Mouse (Mus musculus) hindbrain, embryonic 16.5 days (tissue): ENCODE results near the gene Vasn. TPM values are rescaled to one million over a fixed set of nuclear protein-coding genes. Genes with fewer than 3 reads are reported as not detected.

Source experiments
- ATAC-seq: fragments of 200-750 bp; cut with Nextera tagmentation; 2 replicates; pipeline ENCODE4 v1.8.0; 2017; ENCODE audit warnings: moderate TSS enrichment, moderate library complexity
- H3K27ac ChIP-seq: fragments of 300-500 bp; sonication (generic); 2 replicates; pipeline ENCODE4 v1.5.1; 2014; ENCODE audit warnings: low read depth, mild to moderate bottlenecking, control low read depth, low read length, moderate library complexity
- H3K27me3 ChIP-seq: fragments of 300-500 bp; sonication (generic); replicated peaks from 2 replicates; pipeline ENCODE4 v1.6.1; 2014; ENCODE audit warnings: low read length; ENCODE audit not compliant: control insufficient read depth, insufficient read depth
- H3K36me3 ChIP-seq: fragments of 300-500 bp; sonication (generic); 2 replicates; pipeline ENCODE4 v1.6.1; 2014; ENCODE audit warnings: mild to moderate bottlenecking, low read length, moderate library complexity, mixed read lengths; ENCODE audit not compliant: control insufficient read depth, insufficient read depth
- H3K4me1 ChIP-seq: fragments of 300-500 bp; sonication (generic); 2 replicates; pipeline ENCODE4 v1.6.1; 2014; ENCODE audit warnings: low read depth, low read length; ENCODE audit not compliant: control insufficient read depth, insufficient read depth
- H3K4me2 ChIP-seq: fragments of 300-500 bp; sonication (generic); 2 replicates; pipeline ENCODE4 v1.6.1; 2014; ENCODE audit warnings: mild to moderate bottlenecking, low read length, control low read depth, moderate library complexity
- H3K4me3 ChIP-seq: fragments of 300-500 bp; sonication (generic); 2 replicates; pipeline ENCODE4 v1.5.1; 2014; ENCODE audit warnings: mild to moderate bottlenecking, low read length, control low read depth, moderate library complexity
- H3K9ac ChIP-seq: fragments of 300-500 bp; sonication (generic); 2 replicates; pipeline ENCODE4 v1.6.1; 2014; ENCODE audit warnings: low read depth, mild to moderate bottlenecking, control low read depth, low read length, moderate library complexity
- H3K9me3 ChIP-seq: fragments of 300-500 bp; sonication (generic); 2 replicates; pipeline ENCODE4 v1.6.1; 2014; ENCODE audit warnings: mild to moderate bottlenecking, low read length, moderate library complexity; ENCODE audit not compliant: control insufficient read depth
- WGBS: fragments of 180-500 bp; shearing (Covaris S2); extraction: QIAGEN DNeasy Blood & Tissue Kit; methylation state at CpG from one replicate; pipeline ENCODE4 v1.1.7; 2014; 5-methylcytosine and 5-hydroxymethylcytosine counted together
- polyA plus RNA-seq: library from polyadenylated mRNA; unstranded; fragments of >200 nt; fragmentation: Nextera tagmentation; extraction: Ambion mirVana; gene quantifications from 2 replicates; pipeline ENCODE4 v1.2.1, GENCODE M21; 2015

Vasn gene
- polyA plus RNA-seq, 1 experiment from 2014 or later: 6.0 TPM

- no peaks in the 10 kb centered on the region for H3K9me3 ChIP-seq
- no peak for ATAC-seq
- peaks cover 20% of the 10 kb centered on the region for H3K36me3 ChIP-seq
- no peak overlapping the region for H3K4me2 ChIP-seq
- H3K4me3 ChIP-seq: no peak overlapping the region
- H3K27me3 ChIP-seq: no peaks in the 10 kb centered on the region
- WGBS: 82% methylated on average over 4 of the region's 4 CpGs
- no peak overlapping the region for H3K27ac ChIP-seq
- no peaks in the 10 kb centered on the region for H3K4me1 ChIP-seq
- no peak overlapping the region for H3K9ac ChIP-seq
Observed at GRCm38 (mm10) chr16:4616829-4617228, 22.9 kb upstream of the Vasn start.

- H3K9me3 ChIP-seq: no peaks in the 10 kb centered on the region
- H3K27ac ChIP-seq: peak overlapping the region; percentile 89
- 12% methylated on average over 9 of the region's 9 CpGs for WGBS
- H3K9ac ChIP-seq: peak overlapping the region; percentile 88
- peak; percentile 22 for ATAC-seq
- H3K4me1 ChIP-seq: peaks cover 11% of the 10 kb centered on the region
- peak overlapping the region; percentile 64 for H3K4me2 ChIP-seq
- H3K36me3 ChIP-seq: 0 out of 2 replicates have a peak, but pooled peaks cover 3% of the 10 kb centered on the region
- no peaks in the 10 kb centered on the region for H3K27me3 ChIP-seq
- peak overlapping the region; percentile 76 for H3K4me3 ChIP-seq
Observed at GRCm38 (mm10) chr16:4624074-4624473, 15.7 kb upstream of the Vasn start.

- H3K36me3 ChIP-seq: 0 out of 2 replicates have a peak, but pooled peaks cover 3% of the 10 kb centered on the region
- no peaks in the 10 kb centered on the region for H3K27me3 ChIP-seq
- peak within 1 kb of the TSS; percentile 88 for H3K9ac ChIP-seq
- peak within 1 kb of the TSS; percentile 64 for H3K4me2 ChIP-seq
- peak; percentile 92 for ATAC-seq
- H3K4me3 ChIP-seq: peak within 1 kb of the TSS; percentile 76
- no peaks in the 10 kb centered on the region for H3K9me3 ChIP-seq
- under 1% methylated on average over 56 of the region's 56 CpGs for WGBS
- peak within 1 kb of the TSS; percentile 89 for H3K27ac ChIP-seq
- peaks cover 11% of the 10 kb centered on the region for H3K4me1 ChIP-seq
Observed at GRCm38 (mm10) chr16:4624481-4625110, 15.1 kb upstream of the Vasn start, which contains the start of gene Pam16. Pam16 (minus strand) TSS chr16:4624988.

- H3K9ac ChIP-seq: no peak overlapping the region
- H3K36me3 ChIP-seq: 0 out of 2 replicates have a peak, but pooled peaks cover 9% of the 10 kb centered on the region
- ATAC-seq: no peak
- no peak overlapping the region for H3K4me2 ChIP-seq
- H3K27me3 ChIP-seq: no peaks in the 10 kb centered on the region
- H3K9me3 ChIP-seq: no peaks in the 10 kb centered on the region
- no peak overlapping the region for H3K4me3 ChIP-seq
- no peak overlapping the region for H3K27ac ChIP-seq
- H3K4me1 ChIP-seq: peaks cover 11% of the 10 kb centered on the region
- 91% methylated on average over 6 of the region's 6 CpGs for WGBS
Observed at GRCm38 (mm10) chr16:4627105-4627504, 12.6 kb upstream of the Vasn start.

- no peak for ATAC-seq
- no peaks in the 10 kb centered on the region for H3K27me3 ChIP-seq
- H3K4me2 ChIP-seq: no peak overlapping the region
- no peak overlapping the region for H3K4me3 ChIP-seq
- 0 out of 2 replicates have a peak, but pooled peaks cover 12% of the 10 kb centered on the region for H3K36me3 ChIP-seq
- H3K4me1 ChIP-seq: no peaks in the 10 kb centered on the region; the same call in 1 of the 2 replicates
- H3K27ac ChIP-seq: no peak overlapping the region
- H3K9ac ChIP-seq: no peak overlapping the region
- H3K9me3 ChIP-seq: no peaks in the 10 kb centered on the region
- 95% methylated on average over 9 of the region's 9 CpGs for WGBS
Observed at GRCm38 (mm10) chr16:4628898-4629419, 10.8 kb upstream of the Vasn start.

GRCm38 (mm10) chr16:4629950-4630349 lies 9.8 kb upstream of the Vasn start:
- no peak overlapping the region for H3K9ac ChIP-seq
- peak; percentile 9 for ATAC-seq
- no peak overlapping the region for H3K4me2 ChIP-seq
- WGBS: 22% methylated on average over 6 of the region's 6 CpGs
- no peak overlapping the region for H3K27ac ChIP-seq
- H3K4me1 ChIP-seq: no peaks in the 10 kb centered on the region
- H3K36me3 ChIP-seq: 0 out of 2 replicates have a peak, but pooled peaks cover 12% of the 10 kb centered on the region
- no peaks in the 10 kb centered on the region for H3K27me3 ChIP-seq
- no peaks in the 10 kb centered on the region for H3K9me3 ChIP-seq
- H3K4me3 ChIP-seq: no peak overlapping the region

- H3K9ac ChIP-seq: no peak overlapping the region
- no peak overlapping the region for H3K4me3 ChIP-seq
- no peak overlapping the region for H3K4me2 ChIP-seq
- 0 out of 2 replicates have a peak, but pooled peaks cover 8% of the 10 kb centered on the region for H3K36me3 ChIP-seq
- no peaks in the 10 kb centered on the region for H3K27me3 ChIP-seq
- H3K9me3 ChIP-seq: no peaks in the 10 kb centered on the region
- no peaks in the 10 kb centered on the region for H3K4me1 ChIP-seq
- WGBS: 53% methylated on average over 7 of the region's 7 CpGs
- peak; percentile 22; the same call in 1 of the 2 replicates for ATAC-seq
- no peak overlapping the region for H3K27ac ChIP-seq
Observed at GRCm38 (mm10) chr16:4632050-4632449, 7.7 kb upstream of the Vasn start.

GRCm38 (mm10) chr16:4633661-4634060 lies 6.1 kb upstream of the Vasn start:
- Histone ChIP-seq H3K4me1 (no peaks in the 10 kb centered on the region), H3K9ac (no peak overlapping the region), H3K27me3 (no peaks in the 10 kb centered on the region), H3K4me2 (no peak overlapping the region), H3K27ac (no peak overlapping the region), H3K36me3 (0 out of 2 replicates have a peak, but pooled peaks cover 8% of the 10 kb centered on the region), H3K4me3 (no peak overlapping the region), H3K9me3 (no peaks in the 10 kb centered on the region)
- no peak for ATAC-seq
- 92% methylated on average over 3 of the region's 3 CpGs for WGBS

GRCm38 (mm10) chr16:4634681-4635080 lies 5.1 kb upstream of the Vasn start:
- H3K36me3 ChIP-seq: 0 out of 2 replicates have a peak, but pooled peaks cover 8% of the 10 kb centered on the region
- no peak overlapping the region for H3K4me3 ChIP-seq
- no peak overlapping the region for H3K27ac ChIP-seq
- ATAC-seq: no peak
- H3K9ac ChIP-seq: no peak overlapping the region
- no peaks in the 10 kb centered on the region for H3K9me3 ChIP-seq
- no peaks in the 10 kb centered on the region for H3K27me3 ChIP-seq
- WGBS: 74% methylated on average over 9 of the region's 9 CpGs
- no peak overlapping the region for H3K4me2 ChIP-seq
- H3K4me1 ChIP-seq: peaks cover 3% of the 10 kb centered on the region
